Mouse (Mus musculus) ZHBTc4 (cell line): Measurements from ENCODE around the gene Dimt1.
"Not testable (repeated sequence)": the region's sequence is repeated elsewhere in the genome, so short reads cannot be mapped to it uniquely, and the experiment has no call there.

Source experiments
- DNase-seq: peaks from one replicate; pipeline ENCODE4 v3.0.0-alpha.2; 2011; ENCODE audit warnings: low read depth, low spot score

Dimt1 gene

GRCm38 (mm10) chr13:106961496-106961895 lies 14.6 kb downstream of the Dimt1 start:
- DNase-seq = no peak

GRCm38 (mm10) chr13:106996891-106997290 lies 50.0 kb downstream of the Dimt1 start:
- DNase-seq = no peak

- DNase-seq = not testable (repeated sequence)
Observed at GRCm38 (mm10) chr13:106997557-106997956, 50.6 kb downstream of the Dimt1 start.

GRCm38 (mm10) chr13:106998026-106998425 lies 51.1 kb downstream of the Dimt1 start:
- DNase-seq = no peak

GRCm38 (mm10) chr13:106998671-106999070 lies 51.7 kb downstream of the Dimt1 start:
- DNase-seq = no peak

- DNase-seq = no peak
Observed at GRCm38 (mm10) chr13:107003211-107003610, 56.3 kb downstream of the Dimt1 start.

- no peak for DNase-seq
Observed at GRCm38 (mm10) chr13:107008174-107008573, 61.2 kb downstream of the Dimt1 start.
